Mouse (Mus musculus): ENCODE measurements around the gene Krtap4-1. TPM values are rescaled to one million over a fixed set of nuclear protein-coding genes. Genes with fewer than 3 reads are reported as not detected.
"Not testable (repeated sequence)": the region's sequence is repeated elsewhere in the genome, so short reads cannot be mapped to it uniquely, and the experiment has no call there.

Krtap4-1 gene
- polyA plus RNA-seq, 1 experiment from 2014 or later = not detected

GRCm38 (mm10) chr11:99609126-99609525 is 18.9 kb downstream of the Krtap4-1 start:
- Histone ChIP-seq H3K9me3 (ENCODE audit: control insufficient read depth, low read length) (no peaks in the 10 kb centered on the region), H3K27me3 (replicated peaks; ENCODE audit: control insufficient read depth, insufficient read depth, low read length) (no peaks in the 10 kb centered on the region), H3K4me3 (ENCODE audit: low read depth, low read length) (no peak overlapping the region), H3K27ac (ENCODE audit: low read depth, low read length) (no peak overlapping the region), H3K36me3 (ENCODE audit: control insufficient read depth, insufficient read depth, low read length) (no peaks in the 10 kb centered on the region), H3K4me1 (replicated peaks; ENCODE audit: control insufficient read depth, insufficient read depth, low read length) (no peaks in the 10 kb centered on the region), H3K9ac (ENCODE audit: low read depth, low read length) (no peak overlapping the region), H3K4me2 (no peak overlapping the region)
- DNase-seq (ENCODE audit: low spot score) (no peak), ATAC-seq (replicated peaks; ENCODE audit: low FRiP score) (no peak)
- 62% methylated on average over 1 of the region's 1 CpGs for WGBS

DNA sequence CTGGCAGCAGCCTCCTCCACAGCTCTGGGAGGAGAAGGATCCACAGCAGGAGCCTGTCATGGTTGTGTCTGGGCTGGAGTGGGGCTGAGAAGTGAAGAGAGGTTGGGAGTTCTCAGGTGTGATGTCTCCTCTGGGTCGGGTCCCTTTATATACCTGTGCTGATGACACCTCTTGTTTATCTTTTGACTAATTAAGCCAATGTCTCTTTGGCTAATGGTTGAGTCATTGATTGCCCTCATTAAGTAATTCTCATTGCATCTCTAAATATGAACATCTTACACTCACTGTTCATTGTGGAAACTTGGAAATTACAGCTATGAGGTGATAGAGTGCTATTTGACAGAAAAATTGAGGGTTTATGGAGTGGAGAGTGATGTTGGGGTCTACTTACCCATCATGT is 24.8 kb downstream of the Krtap4-1 start, which contains the start of gene Gm11938:
Gm11938 (minus strand) TSS at position 101 of the 400 bp plus-strand sequence.
- H3K4me3 ChIP-seq (ENCODE audit: low read depth, low read length); H3K4me2 ChIP-seq; H3K9me3 ChIP-seq (ENCODE audit: control insufficient read depth, low read length); H3K36me3 ChIP-seq (ENCODE audit: control insufficient read depth, insufficient read depth, low read length); H3K9ac ChIP-seq (ENCODE audit: low read depth, low read length); H3K27ac ChIP-seq (ENCODE audit: low read depth, low read length); DNase-seq (ENCODE audit: low spot score); H3K27me3 ChIP-seq (replicated peaks; ENCODE audit: control insufficient read depth, insufficient read depth, low read length); H3K4me1 ChIP-seq (replicated peaks; ENCODE audit: control insufficient read depth, insufficient read depth, low read length); ATAC-seq (replicated peaks; ENCODE audit: low FRiP score): not testable (repeated sequence)
- WGBS = 33% methylated on average over 1 of the region's 1 CpGs

GRCm38 (mm10) chr11:99597742-99598141 is 30.3 kb downstream of the Krtap4-1 start, which contains the start of gene Krtap9-3:
Krtap9-3 (minus strand) TSS chr11:99598105.
- H3K4me3 ChIP-seq (ENCODE audit: low read depth, low read length); ATAC-seq (replicated peaks; ENCODE audit: low FRiP score); H3K27me3 ChIP-seq (replicated peaks; ENCODE audit: control insufficient read depth, insufficient read depth, low read length); H3K27ac ChIP-seq (ENCODE audit: low read depth, low read length); H3K9ac ChIP-seq (ENCODE audit: low read depth, low read length); H3K4me1 ChIP-seq (replicated peaks; ENCODE audit: control insufficient read depth, insufficient read depth, low read length); H3K36me3 ChIP-seq (ENCODE audit: control insufficient read depth, insufficient read depth, low read length); DNase-seq (ENCODE audit: low spot score); H3K4me2 ChIP-seq; H3K9me3 ChIP-seq (ENCODE audit: control insufficient read depth, low read length): not testable (repeated sequence)
- 82% methylated on average over 6 of the region's 6 CpGs for WGBS

DNA sequence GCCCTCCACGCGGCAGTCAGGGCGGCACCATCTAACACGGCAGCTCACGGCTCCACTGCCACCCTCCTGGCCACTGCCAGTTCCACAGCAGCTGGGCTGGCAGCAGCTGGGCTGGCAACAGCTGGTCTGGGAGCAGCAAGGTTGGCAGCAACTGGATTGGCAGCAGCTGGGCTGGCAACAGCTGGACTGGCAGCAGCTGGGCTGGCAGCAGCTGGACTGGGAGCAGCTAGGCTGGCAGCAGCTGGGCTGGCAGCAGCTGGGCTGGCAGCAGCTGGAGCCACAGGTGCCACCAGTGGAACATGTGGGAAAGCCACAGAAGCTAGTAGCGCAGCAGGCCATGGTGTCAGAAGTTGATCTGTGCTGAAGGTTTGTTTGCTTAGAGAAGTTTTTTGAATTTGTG is 37.1 kb downstream of the Krtap4-1 start, which contains the start of gene Krtap1-3:
Krtap1-3 (minus strand) TSS at position 359 of the 400 bp plus-strand sequence.
- H3K9me3 ChIP-seq (ENCODE audit: control insufficient read depth, low read length) = no peaks in the 10 kb centered on the region
- WGBS = 93% methylated on average over 6 of the region's 6 CpGs

GRCm38 (mm10) chr11:99585096-99585495 is 42.9 kb downstream of the Krtap4-1 start:
- H3K4me3 ChIP-seq (ENCODE audit: low read depth, low read length) = no peak overlapping the region
- WGBS = 80% methylated on average over 7 of the region's 7 CpGs
- H3K27me3 ChIP-seq (replicated peaks; ENCODE audit: control insufficient read depth, insufficient read depth, low read length) = no peaks in the 10 kb centered on the region
- DNase-seq (ENCODE audit: low spot score) (no peak), ATAC-seq (replicated peaks; ENCODE audit: low FRiP score) (no peak)
- H3K9me3 ChIP-seq (ENCODE audit: control insufficient read depth, low read length) = no peaks in the 10 kb centered on the region
- no peaks in the 10 kb centered on the region for H3K4me1 ChIP-seq (replicated peaks; ENCODE audit: control insufficient read depth, insufficient read depth, low read length)
- no peaks in the 10 kb centered on the region for H3K36me3 ChIP-seq (ENCODE audit: control insufficient read depth, insufficient read depth, low read length)
- no peak overlapping the region for H3K27ac ChIP-seq (ENCODE audit: low read depth, low read length)
- no peak overlapping the region for H3K9ac ChIP-seq (ENCODE audit: low read depth, low read length)
- no peak overlapping the region for H3K4me2 ChIP-seq

More for the DNA sequence above, 37.1 kb downstream of the Krtap4-1 start, which contains the start of gene Krtap1-3:
- Histone ChIP-seq H3K4me1 (replicated peaks; ENCODE audit: control insufficient read depth, insufficient read depth, low read length) (no peaks in the 10 kb centered on the region), H3K36me3 (ENCODE audit: control insufficient read depth, insufficient read depth, low read length) (no peaks in the 10 kb centered on the region), H3K27ac (ENCODE audit: low read depth, low read length) (no peak within 1 kb of the TSS), H3K9ac (ENCODE audit: low read depth, low read length) (no peak within 1 kb of the TSS), H3K4me3 (ENCODE audit: low read depth, low read length) (no peak within 1 kb of the TSS), H3K4me2 (no peak within 1 kb of the TSS), H3K27me3 (replicated peaks; ENCODE audit: control insufficient read depth, insufficient read depth, low read length) (no peaks in the 10 kb centered on the region)
- DNase-seq (ENCODE audit: low spot score) (no peak), ATAC-seq (replicated peaks; ENCODE audit: low FRiP score) (no peak)

DNA sequence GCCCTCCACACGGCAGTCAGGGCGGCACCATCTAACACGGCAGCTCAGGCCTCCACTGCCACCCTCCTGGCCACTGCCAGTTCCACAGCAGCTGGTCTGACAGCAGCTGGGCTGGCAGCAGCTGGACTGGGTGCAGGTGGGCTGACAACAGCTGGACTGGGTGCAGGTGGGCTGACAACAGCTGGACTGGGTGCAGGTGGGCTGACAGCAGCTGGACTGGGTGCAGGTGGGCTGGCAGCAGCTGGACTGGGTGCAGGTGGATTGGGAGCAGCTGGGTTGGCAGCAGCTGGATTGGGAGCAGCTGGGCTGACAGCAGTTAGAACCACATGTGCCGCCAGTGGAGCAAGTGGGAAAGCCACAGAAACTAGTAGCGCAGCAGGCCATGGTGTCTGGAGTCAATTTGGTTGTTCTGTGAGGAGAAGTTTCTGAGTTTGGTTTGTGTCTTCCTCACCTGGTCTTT is 44.8 kb downstream of the Krtap4-1 start, which contains the start of gene Krtap1-4:
Krtap1-4 (minus strand) TSS at position 410 of the 460 bp plus-strand sequence.
- 75% methylated on average over 5 of the region's 5 CpGs for WGBS
- H3K4me3 ChIP-seq (ENCODE audit: low read depth, low read length) = no peak within 1 kb of the TSS
- no peak within 1 kb of the TSS for H3K9ac ChIP-seq (ENCODE audit: low read depth, low read length)
- ATAC-seq (replicated peaks; ENCODE audit: low FRiP score) (no peak), DNase-seq (ENCODE audit: low spot score) (no peak)
- H3K4me1 ChIP-seq (replicated peaks; ENCODE audit: control insufficient read depth, insufficient read depth, low read length) = no peaks in the 10 kb centered on the region
- no peaks in the 10 kb centered on the region for H3K9me3 ChIP-seq (ENCODE audit: control insufficient read depth, low read length)
- H3K27me3 ChIP-seq (replicated peaks; ENCODE audit: control insufficient read depth, insufficient read depth, low read length) = no peaks in the 10 kb centered on the region
- no peak within 1 kb of the TSS for H3K4me2 ChIP-seq
- no peak within 1 kb of the TSS for H3K27ac ChIP-seq (ENCODE audit: low read depth, low read length)
- H3K36me3 ChIP-seq (ENCODE audit: control insufficient read depth, insufficient read depth, low read length) = no peaks in the 10 kb centered on the region

GRCm38 (mm10) chr11:99581564-99581963 is 46.5 kb downstream of the Krtap4-1 start:
- H3K4me3 ChIP-seq (ENCODE audit: low read depth, low read length) = no peak overlapping the region
- no peaks in the 10 kb centered on the region for H3K36me3 ChIP-seq (ENCODE audit: control insufficient read depth, insufficient read depth, low read length)
- ATAC-seq (replicated peaks; ENCODE audit: low FRiP score) (no peak), DNase-seq (ENCODE audit: low spot score) (no peak)
- no peaks in the 10 kb centered on the region for H3K4me1 ChIP-seq (replicated peaks; ENCODE audit: control insufficient read depth, insufficient read depth, low read length)
- no peaks in the 10 kb centered on the region for H3K27me3 ChIP-seq (replicated peaks; ENCODE audit: control insufficient read depth, insufficient read depth, low read length)
- no peaks in the 10 kb centered on the region for H3K9me3 ChIP-seq (ENCODE audit: control insufficient read depth, low read length)
- H3K27ac ChIP-seq (ENCODE audit: low read depth, low read length) = no peak overlapping the region
- H3K4me2 ChIP-seq = no peak overlapping the region
- H3K9ac ChIP-seq (ENCODE audit: low read depth, low read length) = no peak overlapping the region
- 80% methylated on average over 6 of the region's 6 CpGs for WGBS

DNA sequence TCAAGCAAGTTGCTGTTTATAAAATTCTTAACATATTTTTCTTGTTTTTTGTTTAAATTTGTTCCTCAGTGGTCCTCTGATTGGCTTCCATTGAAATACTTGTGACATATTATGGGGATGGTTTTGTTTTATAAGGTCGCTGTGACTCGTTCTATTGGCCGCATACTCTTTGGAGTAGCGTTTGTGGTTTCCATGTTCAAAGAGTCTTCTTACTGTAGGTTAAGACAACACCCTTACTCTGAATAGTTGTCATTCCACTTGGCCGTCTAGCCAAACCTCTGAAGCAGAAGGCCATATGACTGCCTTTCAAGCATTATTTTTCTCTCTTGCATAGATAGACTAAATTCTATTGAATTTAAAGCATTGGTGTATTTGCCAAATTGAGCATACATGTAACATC is 47.0 kb downstream of the Krtap4-1 start:
- H3K27me3 ChIP-seq (replicated peaks; ENCODE audit: control insufficient read depth, insufficient read depth, low read length) = no peaks in the 10 kb centered on the region
- WGBS = 86% methylated on average over 5 of the region's 5 CpGs
- DNase-seq (ENCODE audit: low spot score) (no peak), ATAC-seq (replicated peaks; ENCODE audit: low FRiP score) (no peak)
- H3K9ac ChIP-seq (ENCODE audit: low read depth, low read length) = no peak overlapping the region
- no peak overlapping the region for H3K27ac ChIP-seq (ENCODE audit: low read depth, low read length)
- no peak overlapping the region for H3K4me3 ChIP-seq (ENCODE audit: low read depth, low read length)
- H3K36me3 ChIP-seq (ENCODE audit: control insufficient read depth, insufficient read depth, low read length) = no peaks in the 10 kb centered on the region
- H3K9me3 ChIP-seq (ENCODE audit: control insufficient read depth, low read length) = no peaks in the 10 kb centered on the region
- no peak overlapping the region for H3K4me2 ChIP-seq
- no peaks in the 10 kb centered on the region for H3K4me1 ChIP-seq (replicated peaks; ENCODE audit: control insufficient read depth, insufficient read depth, low read length)

GRCm38 (mm10) chr11:99580636-99581035 is 47.4 kb downstream of the Krtap4-1 start, which contains the start of gene Krtap1-5:
Krtap1-5 (minus strand) TSS chr11:99581016.
- WGBS = 89% methylated on average over 6 of the region's 6 CpGs
- no peaks in the 10 kb centered on the region for H3K27me3 ChIP-seq (replicated peaks; ENCODE audit: control insufficient read depth, insufficient read depth, low read length)
- ATAC-seq (replicated peaks; ENCODE audit: low FRiP score) = no peak
- no peak within 1 kb of the TSS for H3K9ac ChIP-seq (ENCODE audit: low read depth, low read length)
- DNase-seq (ENCODE audit: low spot score) = no peak
- no peak within 1 kb of the TSS for H3K4me2 ChIP-seq
- H3K4me1 ChIP-seq (replicated peaks; ENCODE audit: control insufficient read depth, insufficient read depth, low read length) = no peaks in the 10 kb centered on the region
- no peaks in the 10 kb centered on the region for H3K9me3 ChIP-seq (ENCODE audit: control insufficient read depth, low read length)
- no peak within 1 kb of the TSS for H3K4me3 ChIP-seq (ENCODE audit: low read depth, low read length)
- H3K36me3 ChIP-seq (ENCODE audit: control insufficient read depth, insufficient read depth, low read length) = no peaks in the 10 kb centered on the region
- H3K27ac ChIP-seq (ENCODE audit: low read depth, low read length) = no peak within 1 kb of the TSS
